Mouse (Mus musculus): ENCODE data around the gene Rab6b. TPM values are rescaled to one million over a fixed set of nuclear protein-coding genes. Genes with fewer than 3 reads are reported as not detected.
A peak's percentile ranks its signal among the peaks of the same experiment; 100 is the strongest.

The Rab6b gene
- total and polyA plus RNA-seq, 3 experiments, result 0.04 to 0.19 TPM; not detected in 1

DNA sequence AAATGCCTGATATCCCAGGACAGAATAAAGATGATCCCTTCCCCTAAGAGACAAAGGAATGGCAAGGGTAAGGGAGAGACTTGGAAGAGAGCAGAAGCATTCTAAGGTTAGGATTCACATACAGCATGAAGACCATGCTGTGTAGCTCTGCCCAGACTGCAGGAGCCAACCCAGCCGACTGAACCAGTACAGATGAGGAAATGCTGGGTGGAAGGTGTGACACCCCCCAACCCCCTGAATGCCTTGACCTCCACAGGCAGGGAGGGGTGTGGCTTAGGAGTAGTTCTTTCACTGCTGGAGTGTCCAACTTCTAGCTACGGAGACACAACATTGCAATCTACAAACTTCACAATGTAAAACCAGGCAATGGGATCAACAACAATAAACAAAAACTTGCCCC is 1.7 kb upstream of the Rab6b start:
- no peak overlapping the region for H3K9ac ChIP-seq (ENCODE audit: insufficient read depth, low read depth)
- H3K4me3 ChIP-seq (replicated peaks in 1 of 3; ENCODE audit: low read depth in 2 of 3, low read length in 2 of 3, poor library complexity in 1 of 3), result no peak overlapping the region
- H3K27me3 ChIP-seq (replicated peaks), result peaks cover 33% of the 10 kb centered on the region
- no peak for DNase-seq (ENCODE audit: extremely low read depth)
- no peaks in the 10 kb centered on the region for H3K4me1 ChIP-seq (ENCODE audit: control insufficient read depth in 1 of 2, insufficient read depth in 2 of 2)
- H3K27ac ChIP-seq (ENCODE audit: insufficient read depth, low read depth), result no peak overlapping the region
- no peaks in the 10 kb centered on the region for H3K36me3 ChIP-seq (replicated peaks in 1 of 2; ENCODE audit: control insufficient read depth in 1 of 2, insufficient read depth in 1 of 2, low read length in 1 of 2)
- no peaks in the 10 kb centered on the region for H3K79me2 ChIP-seq (replicated peaks; ENCODE audit: control insufficient read depth, extremely low read depth, insufficient read depth, poor library complexity, severe bottlenecking)
- in situ Hi-C loops (cut with MboI; ENCODE audit: low pct_ligation_motif_present, low pct_unique_long_range_greater_than_20kb, low sequenced_read_pairs) (no loop called here), dilution Hi-C loops (cut with MboI; ENCODE audit: extremely low pct_ligation_motif_present, extremely low pct_unique_long_range_greater_than_20kb, low sequenced_read_pairs) (no loop called here)
- TF ChIP-seq POLR2A (IDR thresholded peaks at IDR 0.05; ENCODE audit: low read depth, low read length) (no peak), JUN (IDR thresholded peaks at IDR 0.05; ENCODE audit: insufficient read depth, low read depth, low read length) (no peak), EP300 (IDR thresholded peaks at IDR 0.05; ENCODE audit: low read length) (no peak)
- no peak overlapping the region for H3K4me2 ChIP-seq (ENCODE audit: insufficient read depth, low read depth, poor library complexity, severe bottlenecking)
- H3K9me3 ChIP-seq (replicated peaks; ENCODE audit: low read length), result peaks cover 2% of the 10 kb centered on the region

DNA sequence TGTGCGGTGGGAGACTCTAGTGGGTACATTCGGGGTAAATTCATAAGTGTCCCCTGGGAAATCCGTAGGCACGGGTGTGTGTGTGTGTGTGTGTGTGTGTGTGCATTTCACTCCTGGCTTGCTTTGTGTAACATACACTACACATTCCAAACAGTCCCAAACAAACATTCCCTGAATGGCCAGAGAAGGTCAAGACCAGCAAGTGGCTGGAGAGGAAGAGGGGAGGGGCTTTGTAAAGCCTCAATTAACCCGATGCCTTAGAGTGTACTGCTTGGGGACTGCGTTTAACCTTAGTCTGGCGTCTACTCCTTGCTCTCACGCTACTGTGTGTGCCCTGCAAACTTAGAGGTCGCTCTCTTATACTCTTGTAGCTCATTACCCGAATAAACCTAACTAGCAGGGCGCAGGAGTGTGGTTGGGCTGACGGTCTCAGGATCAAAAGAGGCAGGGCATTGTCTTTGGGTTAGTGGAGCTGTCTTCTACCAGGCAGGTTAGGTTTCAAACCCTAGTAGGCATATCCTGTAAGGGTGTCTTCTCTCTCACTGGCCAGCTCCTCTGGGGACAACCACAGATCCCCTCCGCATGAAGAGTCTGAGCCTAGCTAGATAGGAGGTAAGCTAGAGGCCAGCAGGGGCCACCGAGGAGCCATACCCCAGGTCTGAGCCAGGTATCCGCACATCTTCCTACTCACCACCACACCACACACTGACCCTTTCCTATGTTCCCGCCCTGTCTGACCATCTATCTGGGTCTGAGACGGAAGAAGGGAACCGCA is 673 bp upstream of the Rab6b start:
- Histone ChIP-seq H3K4me1 (ENCODE audit: control insufficient read depth in 1 of 2, insufficient read depth in 2 of 2) (no peaks in the 10 kb centered on the region), H3K4me3 (replicated peaks in 1 of 3; ENCODE audit: low read depth in 2 of 3, low read length in 2 of 3, poor library complexity in 1 of 3) (no peak overlapping the region), H3K9me3 (replicated peaks; ENCODE audit: low read length) (peaks cover 2% of the 10 kb centered on the region), H3K79me2 (replicated peaks; ENCODE audit: control insufficient read depth, extremely low read depth, insufficient read depth, poor library complexity, severe bottlenecking) (no peaks in the 10 kb centered on the region), H3K9ac (ENCODE audit: insufficient read depth, low read depth) (no peak overlapping the region), H3K4me2 (ENCODE audit: insufficient read depth, low read depth, poor library complexity, severe bottlenecking) (peak overlapping the region; percentile 69; the same call in 1 of the 2 replicates), H3K36me3 (replicated peaks in 1 of 2; ENCODE audit: control insufficient read depth in 1 of 2, insufficient read depth in 1 of 2, low read length in 1 of 2) (no peaks in the 10 kb centered on the region), H3K27me3 (replicated peaks) (peaks cover 33% of the 10 kb centered on the region), H3K27ac (ENCODE audit: insufficient read depth, low read depth) (no peak overlapping the region)
- in situ Hi-C loops (cut with MboI; ENCODE audit: low pct_ligation_motif_present, low pct_unique_long_range_greater_than_20kb, low sequenced_read_pairs) (no loop called here), dilution Hi-C loops (cut with MboI; ENCODE audit: extremely low pct_ligation_motif_present, extremely low pct_unique_long_range_greater_than_20kb, low sequenced_read_pairs) (no loop called here)
- no peak for DNase-seq (ENCODE audit: extremely low read depth)
- TF ChIP-seq CTCF (conservative IDR thresholded peaks at IDR 0.05 in 1 of 2, IDR thresholded peaks at IDR 0.05 in 1 of 2; ENCODE audit: low read depth in 2 of 2, low read length in 2 of 2) (0 out of 4 replicates have a peak, but pooled peaks of 1 of the 2 experiments have one; percentile 4), CHD2 (IDR thresholded peaks at IDR 0.05; ENCODE audit: low read length) (no peak), MAX (IDR thresholded peaks at IDR 0.05; ENCODE audit: low read length) (no peak), ZMIZ1 (IDR thresholded peaks at IDR 0.05; ENCODE audit: low read depth, low read length) (no peak), SIN3A (IDR thresholded peaks at IDR 0.05; ENCODE audit: low read length) (no peak)

DNA sequence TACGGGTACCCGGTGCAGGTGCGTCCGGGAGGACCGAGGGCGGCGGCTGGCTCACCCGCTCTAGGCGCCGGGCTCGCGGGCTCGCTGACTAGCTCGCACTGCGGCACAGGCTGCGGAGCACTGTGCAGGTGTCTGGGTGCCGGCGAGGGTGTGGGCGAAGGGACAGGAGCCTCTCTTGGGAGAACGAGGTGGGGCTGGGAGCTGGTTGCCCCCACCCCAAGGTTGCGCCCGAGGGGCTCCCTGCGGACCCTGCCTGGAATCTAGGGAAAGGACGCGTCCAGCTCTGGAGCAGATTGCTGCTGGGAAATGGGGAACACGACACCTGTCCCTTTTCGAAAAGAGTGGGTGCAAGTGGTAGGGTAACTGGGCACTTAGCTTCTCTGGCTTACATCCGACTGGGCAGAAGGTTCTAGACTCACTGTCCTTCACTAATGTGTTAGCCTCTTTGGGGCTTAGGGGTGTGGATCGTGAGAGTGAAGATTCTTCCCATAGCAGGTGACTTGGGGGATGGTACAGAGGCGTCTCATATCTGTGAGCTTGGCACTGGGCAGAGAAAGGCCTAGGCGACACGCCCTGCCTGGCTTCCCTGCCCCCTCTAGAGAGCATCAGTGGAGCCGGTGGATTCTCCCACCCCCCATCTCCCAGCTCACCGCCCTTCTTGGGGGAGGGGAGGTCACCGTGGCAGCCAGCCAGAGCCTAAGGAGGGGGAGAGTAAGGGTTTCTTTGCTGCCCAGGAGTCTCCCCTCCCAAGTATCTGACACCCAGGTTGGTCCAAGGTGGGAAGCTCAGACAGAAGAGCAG is 1.1 kb downstream of the Rab6b start:
- no peak overlapping the region for H3K9ac ChIP-seq (ENCODE audit: insufficient read depth, low read depth)
- H3K27me3 ChIP-seq (replicated peaks), result peaks cover 33% of the 10 kb centered on the region
- DNase-seq (ENCODE audit: extremely low read depth), result no peak
- H3K27ac ChIP-seq (ENCODE audit: insufficient read depth, low read depth), result no peak overlapping the region
- in situ Hi-C loops (cut with MboI; ENCODE audit: low pct_ligation_motif_present, low pct_unique_long_range_greater_than_20kb, low sequenced_read_pairs) (no loop called here), dilution Hi-C loops (cut with MboI; ENCODE audit: extremely low pct_ligation_motif_present, extremely low pct_unique_long_range_greater_than_20kb, low sequenced_read_pairs) (no loop called here)
- H3K4me1 ChIP-seq (ENCODE audit: control insufficient read depth in 1 of 2, insufficient read depth in 2 of 2), result no peaks in the 10 kb centered on the region
- H3K4me3 ChIP-seq (replicated peaks in 1 of 3; ENCODE audit: low read depth in 2 of 3, low read length in 2 of 3, poor library complexity in 1 of 3), result no peak overlapping the region
- no peaks in the 10 kb centered on the region for H3K9me3 ChIP-seq (replicated peaks; ENCODE audit: low read length)
- H3K4me2 ChIP-seq (ENCODE audit: insufficient read depth, low read depth, poor library complexity, severe bottlenecking), result no peak overlapping the region
- H3K36me3 ChIP-seq (replicated peaks in 1 of 2; ENCODE audit: control insufficient read depth in 1 of 2, insufficient read depth in 1 of 2, low read length in 1 of 2), result no peaks in the 10 kb centered on the region
- no peak for TF ChIP-seq BHLHE40 (IDR thresholded peaks at IDR 0.05; ENCODE audit: low read depth, low read length)
- TF ChIP-seq JUN (IDR thresholded peaks at IDR 0.05; ENCODE audit: insufficient read depth, low read depth, low read length), result no peak
- TF ChIP-seq POLR2A (IDR thresholded peaks at IDR 0.05; ENCODE audit: low read depth, low read length), result no peak
- TF ChIP-seq NELFE (IDR thresholded peaks at IDR 0.05; ENCODE audit: low read depth, low read length), result no peak
- TF ChIP-seq E2F4 (IDR thresholded peaks at IDR 0.05; ENCODE audit: insufficient replicate concordance, low read depth, low read length), result no peak
- no peak for TF ChIP-seq UBTF (IDR thresholded peaks at IDR 0.05; ENCODE audit: low read depth, low read length)
- no peak for TF ChIP-seq ZNF384 (IDR thresholded peaks at IDR 0.05; ENCODE audit: low read depth, low read length)
- no peak for TF ChIP-seq ZKSCAN1 (IDR thresholded peaks at IDR 0.05; ENCODE audit: borderline replicate concordance, low read depth, low read length)
- H3K79me2 ChIP-seq (replicated peaks; ENCODE audit: control insufficient read depth, extremely low read depth, insufficient read depth, poor library complexity, severe bottlenecking), result no peaks in the 10 kb centered on the region

Measured in CH12.LX (cell line).